Mouse (Mus musculus) spleen, postnatal 14 days (tissue): ENCODE data around the gene Olfr655.
A peak's percentile ranks its signal among the peaks of the same experiment; 100 is the strongest.

ENCODE experiments used
- DNase-seq, 2 experiments: peaks; one replicate each; pipeline ENCODE4 v3.0.0; 2021 to 2022; ENCODE audit warnings: low spot score in 2 of 2

Olfr655 gene

GRCm38 (mm10) chr7:104601679-104602078 lies at the start of gene Olfr655:
Gene Olfr655, minus strand, starts transcription at chr7:104601779.
- no peak for DNase-seq

- DNase-seq = peak in 1 of 2 experiments; percentile 1
These were observed 45.4 kb upstream of the Olfr655 start, which contains the start of gene Olfr658 for GRCm38 (mm10) chr7:104646841-104647482. Gene Olfr658, minus strand, starts transcription at chr7:104647305.

DNA sequence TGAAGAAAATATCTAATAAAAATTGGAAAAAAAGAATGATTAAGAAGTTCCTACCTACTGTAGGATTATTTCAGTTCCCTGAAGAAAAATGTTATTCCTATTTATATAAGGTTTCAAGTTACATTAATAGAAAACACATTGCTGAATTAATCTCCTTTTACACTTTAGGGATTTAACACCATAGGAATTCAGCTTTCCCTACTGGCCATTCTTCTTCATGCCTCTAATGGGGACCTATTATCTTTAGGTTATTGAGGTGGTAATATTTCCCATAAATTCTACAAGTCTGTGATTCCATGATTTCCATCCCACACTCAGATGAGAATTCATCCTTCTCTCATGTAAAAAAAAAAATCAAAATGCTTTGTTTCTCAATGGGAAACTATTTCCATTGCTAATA lies 22.9 kb upstream of the Olfr655 start, which contains the start of gene Olfr657:
Gene Olfr657 (plus strand): TSS at position 301 of the 400 bp plus-strand sequence.
- DNase-seq = no peak

GRCm38 (mm10) chr7:104613655-104614054 lies 12.1 kb upstream of the Olfr655 start, which contains the start of gene Olfr656:
Gene Olfr656, plus strand, starts transcription at chr7:104613955.
- DNase-seq = no peak

- DNase-seq = no peak
These were observed 3.1 kb upstream of the Olfr655 start for GRCm38 (mm10) chr7:104604727-104605126.

- peak; percentile 11 to 40 for DNase-seq
These were observed 1.6 kb upstream of the Olfr655 start for GRCm38 (mm10) chr7:104603173-104603572.

DNA sequence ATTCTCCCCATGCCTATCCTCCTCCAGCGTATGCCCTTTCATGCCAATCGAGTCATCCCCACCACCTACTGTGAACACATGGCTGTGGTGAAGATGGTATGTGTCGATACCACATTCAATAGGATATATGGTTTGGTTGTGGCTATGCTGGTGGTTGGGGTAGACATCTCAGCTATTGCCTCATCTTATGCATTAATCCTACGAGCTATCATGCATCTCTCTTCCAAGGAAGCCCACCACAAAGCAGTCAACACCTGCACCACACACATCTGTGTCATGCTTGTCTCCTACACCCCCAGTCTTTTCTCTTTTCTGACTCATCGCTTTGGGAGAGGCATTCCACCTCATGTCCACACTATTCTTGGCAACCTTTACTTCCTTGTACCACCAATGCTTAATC lies 13.3 kb downstream of the Olfr655 start:
- no peak for DNase-seq

GRCm38 (mm10) chr7:104586725-104587124 lies 14.9 kb downstream of the Olfr655 start, which contains the start of gene Olfr654:
Gene Olfr654, plus strand, starts transcription at chr7:104587025.
- DNase-seq = no peak

DNA sequence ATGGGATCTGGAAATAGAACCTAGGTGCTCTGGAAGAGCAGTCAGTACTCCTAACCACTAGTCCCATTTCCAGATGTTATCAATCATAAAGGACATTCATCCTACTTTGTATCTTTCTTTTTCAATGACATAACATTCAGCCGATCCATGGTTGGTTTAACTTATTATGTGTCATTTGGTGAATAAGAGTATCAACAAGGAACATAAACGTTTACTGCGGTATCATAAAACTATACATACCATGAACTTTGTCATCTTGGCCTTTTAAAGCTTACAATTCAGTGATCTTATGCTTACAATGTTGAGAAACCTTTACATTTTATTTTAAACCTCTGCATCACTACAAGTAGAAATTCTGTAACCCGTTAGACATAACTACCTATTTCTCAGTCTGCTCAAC lies 20.1 kb downstream of the Olfr655 start:
- DNase-seq = no peak

- no peak for DNase-seq
These were observed 20.7 kb downstream of the Olfr655 start for GRCm38 (mm10) chr7:104580846-104581245.

GRCm38 (mm10) chr7:104577014-104577413 lies 24.6 kb downstream of the Olfr655 start, which contains the start of gene Olfr653:
Gene Olfr653, plus strand, starts transcription at chr7:104577314.
- DNase-seq = no peak

GRCm38 (mm10) chr7:104560601-104561000 lies 41.0 kb downstream of the Olfr655 start, which contains the start of gene Olfr652:
Gene Olfr652, plus strand, starts transcription at chr7:104560901.
- DNase-seq = no peak

- no peak for DNase-seq
These were observed 48.9 kb downstream of the Olfr655 start for GRCm38 (mm10) chr7:104552700-104553099.

DNA sequence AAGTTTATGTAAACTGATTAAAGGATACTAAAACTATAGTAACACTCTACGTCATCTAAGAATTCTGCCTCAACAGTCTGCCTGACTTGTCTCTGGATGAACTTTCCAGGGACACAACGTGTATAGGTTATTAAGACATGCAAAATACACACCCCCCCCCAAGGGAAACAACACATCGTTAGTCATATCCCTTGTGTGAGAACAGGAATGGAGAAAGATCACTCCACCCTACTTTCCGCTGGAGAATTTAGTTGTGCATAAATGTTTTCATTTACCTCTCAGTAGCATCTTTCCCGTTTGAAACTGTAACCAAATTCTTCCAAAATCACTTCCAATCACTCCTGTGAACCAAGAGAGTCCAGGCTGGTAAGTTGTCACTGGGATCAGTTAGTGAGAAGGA lies 51.7 kb downstream of the Olfr655 start, which contains the start of gene Olfr651:
Gene Olfr651 (plus strand): TSS at position 301 of the 400 bp plus-strand sequence.
- DNase-seq = no peak
